Mouse (Mus musculus) MEL (cell line): Measurements from ENCODE around the gene Slco3a1. TPM values are rescaled to one million over a fixed set of nuclear protein-coding genes. Genes with fewer than 3 reads are reported as not detected.

Source experiments
- DNase-seq: peaks from one replicate; pipeline ENCODE4 v3.0.0; 2011; ENCODE audit warnings: low read depth, low spot score
- H3K27ac ChIP-seq: 2 replicates; pipeline ENCODE4 v1.5.1; 2012; ENCODE audit warnings: low read depth, mild to moderate bottlenecking, control low read depth, low read length, moderate library complexity; ENCODE audit not compliant: control insufficient read depth
- H3K27me3 ChIP-seq, 2 experiments: fragments of 150-350 bp in 1 of 2; sonication (generic) in 1 of 2; 2 replicates each; pipeline ENCODE4 v1.6.1; 2012; ENCODE audit warnings: low read length in 2 of 2, mild to moderate bottlenecking in 2 of 2, improper control_type of control experiment in 1 of 2, moderate library complexity in 1 of 2; ENCODE audit not compliant: insufficient read depth in 2 of 2, control insufficient read depth in 1 of 2
- H3K36me3 ChIP-seq, 2 experiments: 2 replicates each; pipeline ENCODE4 v1.6.1; 2012 to 2014; ENCODE audit warnings: low read length in 2 of 2, improper control_type of control experiment in 1 of 2, inconsistent platforms in 1 of 2, mild to moderate bottlenecking in 1 of 2; ENCODE audit not compliant: insufficient read depth in 2 of 2, control insufficient read depth in 1 of 2
- H3K4me1 ChIP-seq, 2 experiments: fragments of 150-350 bp in 1 of 2; sonication (generic) in 1 of 2; 2 replicates each; pipeline ENCODE4 v1.6.1; 2012; ENCODE audit warnings: low read length in 2 of 2, improper control_type of control experiment in 1 of 2, mild to moderate bottlenecking in 1 of 2; ENCODE audit not compliant: insufficient read depth in 2 of 2, control insufficient read depth in 1 of 2
- H3K4me3 ChIP-seq, 2 experiments: fragments of 150-350 bp in 1 of 2; sonication (generic) in 1 of 2; 2 replicates each; pipeline ENCODE4 v1.5.1; 2012; ENCODE audit warnings: low read depth in 2 of 2, low read length in 2 of 2, mild to moderate bottlenecking in 2 of 2, moderate library complexity in 2 of 2, control low read depth in 1 of 2, improper control_type of control experiment in 1 of 2; ENCODE audit not compliant: control insufficient read depth in 1 of 2, insufficient read depth in 1 of 2
- H3K79me2 ChIP-seq: 2 replicates; pipeline ENCODE4 v1.6.1; 2012; ENCODE audit warnings: mild to moderate bottlenecking, low read length, moderate library complexity; ENCODE audit not compliant: control insufficient read depth, poor library complexity, insufficient read depth
- H3K9ac ChIP-seq: 2 replicates; pipeline ENCODE4 v1.6.1; 2012; ENCODE audit warnings: low read depth, mild to moderate bottlenecking, control low read depth, low read length, moderate library complexity; ENCODE audit not compliant: control insufficient read depth, poor library complexity, severe bottlenecking
- H3K9me3 ChIP-seq: fragments of 150-350 bp; sonication (generic); replicated peaks from 2 replicates; pipeline ENCODE4 v1.6.1; 2012; ENCODE audit warnings: mild to moderate bottlenecking, low read length, improper control_type of control experiment, moderate library complexity; ENCODE audit not compliant: insufficient read depth
- CHD1 ChIP-seq: IDR thresholded peaks from 2 replicates; pipeline ENCODE4 v1.6.1; 2012; ENCODE audit warnings: low read depth, mild to moderate bottlenecking, inconsistent platforms, low read length, improper control_type of control experiment
- ELF1 ChIP-seq: IDR thresholded peaks from 2 replicates; pipeline ENCODE4 v1.6.1; 2014; ENCODE audit warnings: low read depth, mild to moderate bottlenecking, inconsistent platforms, low read length, improper control_type of control experiment, moderate library complexity
- EP300 ChIP-seq, 2 experiments: IDR thresholded peaks; 2 replicates each; pipeline ENCODE4 v1.6.1; 2011; ENCODE audit warnings: improper control_type of control experiment in 2 of 2, low read length in 2 of 2, low read depth in 1 of 2, mild to moderate bottlenecking in 1 of 2
- GATA1 ChIP-seq: IDR thresholded peaks from 2 replicates; pipeline ENCODE4 v1.6.1; 2011; ENCODE audit warnings: low read depth, low read length, improper control_type of control experiment
- JUND ChIP-seq: IDR thresholded peaks from 2 replicates; pipeline ENCODE4 v1.6.1; 2011; ENCODE audit warnings: low read depth, mild to moderate bottlenecking, improper control_type of control experiment, low read length
- MAFK ChIP-seq: IDR thresholded peaks from 2 replicates; pipeline ENCODE4 v1.6.1; 2011; ENCODE audit warnings: low read depth, mild to moderate bottlenecking, low read length, improper control_type of control experiment, borderline replicate concordance
- MAZ ChIP-seq: IDR thresholded peaks from 2 replicates; pipeline ENCODE4 v1.6.1; 2012; ENCODE audit warnings: low read depth, mild to moderate bottlenecking, inconsistent platforms, low read length, improper control_type of control experiment
- MEF2A ChIP-seq: IDR thresholded peaks from 2 replicates; pipeline ENCODE4 v1.6.1; 2014; ENCODE audit warnings: low read depth, mild to moderate bottlenecking, inconsistent platforms, low read length, improper control_type of control experiment; ENCODE audit not compliant: poor library complexity, insufficient replicate concordance, severe bottlenecking; ENCODE audit errors: extremely low read depth
- NELFE ChIP-seq: IDR thresholded peaks from 2 replicates; pipeline ENCODE4 v1.6.1; 2011; ENCODE audit warnings: low read depth, low read length, improper control_type of control experiment
- POLR2AphosphoS2 ChIP-seq: IDR thresholded peaks from 2 replicates; pipeline ENCODE4 v1.6.1; 2011; ENCODE audit warnings: low read length, improper control_type of control experiment
- SIN3A ChIP-seq: IDR thresholded peaks from 2 replicates; pipeline ENCODE4 v1.6.1; 2012; ENCODE audit warnings: low read length, improper control_type of control experiment, inconsistent platforms
- TAL1 ChIP-seq: IDR thresholded peaks from 2 replicates; pipeline ENCODE4 v1.6.1; 2012; ENCODE audit warnings: mild to moderate bottlenecking, inconsistent platforms, low read length, moderate library complexity, mixed read lengths
- USF1 ChIP-seq: IDR thresholded peaks from 2 replicates; pipeline ENCODE4 v1.6.1; 2014; ENCODE audit warnings: low read depth, mild to moderate bottlenecking, inconsistent platforms, low read length, improper control_type of control experiment, moderate library complexity
- USF2 ChIP-seq, 2 experiments: IDR thresholded peaks; 2 replicates each; pipeline ENCODE4 v1.6.1; 2011 to 2012; ENCODE audit warnings: improper control_type of control experiment in 2 of 2, low read length in 2 of 2, borderline replicate concordance in 1 of 2, inconsistent platforms in 1 of 2, low read depth in 1 of 2, mild to moderate bottlenecking in 1 of 2; ENCODE audit not compliant: insufficient read depth in 1 of 2
- ZKSCAN1 ChIP-seq: IDR thresholded peaks from 2 replicates; pipeline ENCODE4 v1.6.1; 2012; ENCODE audit warnings: low read depth, mild to moderate bottlenecking, inconsistent platforms, low read length, improper control_type of control experiment, moderate library complexity
- ZNF384 ChIP-seq: IDR thresholded peaks from 2 replicates; pipeline ENCODE4 v1.6.1; 2012; ENCODE audit warnings: low read depth, mild to moderate bottlenecking, inconsistent platforms, low read length, improper control_type of control experiment
- polyA plus RNA-seq, 2 experiments: library from polyadenylated mRNA; stranded (reverse) in 1 of 2; unstranded in 1 of 2; fragments of >175 nt in 1 of 2; fragments of >200 nt in 1 of 2; gene quantifications; 2 replicates each; pipeline versions ENCODE4 v1.2.1 to v1.2.4; 2012; ENCODE audit warnings: low replicate concordance in 2 of 2, low read depth in 1 of 2; ENCODE audit not compliant: insufficient read length in 2 of 2, insufficient read depth in 1 of 2, missing spikeins in 1 of 2
- total RNA-seq: library from RNA; depleted of rRNA; stranded (reverse); fragments of 300-350 nt; gene quantifications from 2 replicates; pipeline ENCODE4 v1.2.3, GENCODE M21; 2012

Gene Slco3a1
- total and polyA plus RNA-seq, 3 experiments, result 17.6 to 20.9 TPM; not detected in 1

DNA sequence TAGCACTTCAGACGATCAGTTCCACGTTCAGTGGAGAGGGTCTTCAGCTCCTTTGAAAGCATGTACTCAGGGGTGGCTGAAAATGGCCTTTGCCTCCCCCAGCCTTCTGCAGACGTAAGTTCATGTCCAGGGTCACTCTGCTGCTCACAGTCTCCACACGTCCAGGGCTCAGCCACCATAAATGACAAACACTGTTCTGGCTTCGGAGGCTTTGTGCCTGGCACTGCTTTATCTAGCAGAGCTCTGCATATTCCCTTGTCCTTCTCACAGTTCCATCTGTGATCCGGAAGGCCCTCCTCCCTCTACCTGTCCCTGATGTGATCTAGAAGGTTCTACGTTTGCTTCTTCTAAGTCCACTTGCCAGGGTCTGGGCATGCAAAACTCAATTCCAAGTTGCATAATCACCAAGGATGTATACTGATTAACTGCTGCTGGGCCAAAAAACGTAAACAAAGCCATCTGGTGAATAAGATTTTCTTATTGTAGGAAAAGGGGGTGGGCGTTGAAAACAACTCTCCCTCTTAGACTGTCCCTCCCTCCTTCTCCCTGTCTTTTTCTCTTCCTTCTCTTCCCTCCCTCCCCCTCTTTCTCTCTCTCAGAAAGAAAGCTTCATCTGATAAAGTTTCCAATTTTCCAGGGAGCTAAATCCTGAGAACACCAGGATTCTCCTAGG, 62.8 kb downstream of the Slco3a1 start:
- no peaks in the 10 kb centered on the region for H3K9me3 ChIP-seq
- no peak for DNase-seq
- H3K4me3 ChIP-seq, result no peak overlapping the region
- no peak overlapping the region for H3K9ac ChIP-seq
- no peak overlapping the region for H3K27ac ChIP-seq
- TF ChIP-seq MAZ, result no peak
- TF ChIP-seq EP300 (IDR thresholded peaks at IDR 0.05; ENCODE audit: low read depth in 1 of 2, low read length in 2 of 2), result no peak
- no peak for TF ChIP-seq ZKSCAN1
- TF ChIP-seq, all 39 proteins: peak for 0
- no peaks in the 10 kb centered on the region for H3K79me2 ChIP-seq
- no peaks in the 10 kb centered on the region for H3K27me3 ChIP-seq
- peaks cover 0 to 2% of the 10 kb centered on the region in 2 experiments; a peak in 2 of 4 replicates for H3K4me1 ChIP-seq
- peaks cover 0 to 2% of the 10 kb centered on the region in 2 experiments; a peak in 2 of 4 replicates for H3K36me3 ChIP-seq

DNA sequence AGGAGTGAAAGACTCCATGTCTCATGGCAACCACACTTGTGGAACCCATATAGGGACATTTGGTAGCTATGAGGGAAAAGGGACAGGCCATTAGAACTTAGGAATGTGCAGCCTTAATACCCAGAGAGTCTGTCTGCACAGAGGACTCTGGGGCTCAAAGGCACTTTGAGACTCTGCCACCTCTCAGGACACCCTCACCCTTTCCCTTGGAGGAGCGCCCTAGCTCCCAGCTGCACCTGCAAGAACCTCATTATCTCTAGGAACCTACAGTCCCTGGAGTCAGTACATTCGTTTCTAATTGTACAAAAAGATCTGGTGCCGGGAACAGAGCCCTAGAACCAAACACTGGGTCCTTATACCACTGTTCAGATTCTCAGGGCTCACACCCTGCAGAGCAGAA, 66.4 kb downstream of the Slco3a1 start:
- H3K27me3 ChIP-seq, result no peaks in the 10 kb centered on the region
- no peaks in the 10 kb centered on the region for H3K36me3 ChIP-seq
- H3K4me3 ChIP-seq, result no peak overlapping the region
- H3K9me3 ChIP-seq, result no peaks in the 10 kb centered on the region
- no peak overlapping the region for H3K9ac ChIP-seq
- no peak overlapping the region for H3K27ac ChIP-seq
- DNase-seq, result no peak
- TF ChIP-seq TAL1 (no peak), NELFE (no peak), SIN3A (no peak)
- H3K79me2 ChIP-seq, result no peaks in the 10 kb centered on the region
- no peaks in the 10 kb centered on the region for H3K4me1 ChIP-seq

DNA sequence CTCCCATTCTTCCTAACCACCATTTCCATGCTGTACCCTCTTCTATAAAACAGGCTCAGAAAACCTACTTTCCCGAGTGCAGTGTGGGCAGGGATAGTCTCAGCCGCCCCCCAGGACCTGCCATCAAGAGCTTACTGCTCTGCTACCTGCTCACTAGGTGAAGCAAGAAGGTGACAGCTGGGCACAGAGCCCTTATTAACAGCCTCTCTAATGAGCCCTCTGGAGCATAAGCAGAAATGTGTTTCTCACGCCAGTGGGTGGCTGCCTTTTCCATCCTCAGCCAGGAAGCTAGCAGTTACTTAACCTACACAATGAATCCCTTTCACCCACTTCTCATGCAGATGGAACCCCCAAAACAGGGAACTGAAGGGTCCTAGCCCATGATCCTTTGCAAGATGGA, 66.9 kb downstream of the Slco3a1 start:
- no peaks in the 10 kb centered on the region for H3K27me3 ChIP-seq
- DNase-seq, result no peak
- H3K4me3 ChIP-seq, result no peak overlapping the region
- H3K4me1 ChIP-seq, result no peaks in the 10 kb centered on the region
- H3K36me3 ChIP-seq, result no peaks in the 10 kb centered on the region
- TF ChIP-seq USF1 (no peak), NELFE (no peak), SIN3A (no peak), MAFK (no peak), ZKSCAN1 (no peak), ZNF384 (no peak), USF2 (IDR thresholded peaks at IDR 0.05; ENCODE audit: borderline replicate concordance in 1 of 2, insufficient read depth in 1 of 2, low read depth in 1 of 2, low read length in 2 of 2) (no peak), EP300 (IDR thresholded peaks at IDR 0.05; ENCODE audit: low read depth in 1 of 2, low read length in 2 of 2) (no peak), CHD1 (no peak), POLR2AphosphoS2 (no peak), MEF2A (no peak), ELF1 (no peak), GATA1 (no peak), JUND (no peak)
- H3K9me3 ChIP-seq, result no peaks in the 10 kb centered on the region
- no peak overlapping the region for H3K9ac ChIP-seq
- no peak overlapping the region for H3K27ac ChIP-seq
- H3K79me2 ChIP-seq, result no peaks in the 10 kb centered on the region
